Mouse (Mus musculus) MEL (cell line): Measurements from ENCODE around the gene Itsn1.

Experiments used
- BHLHE40 ChIP-seq: IDR thresholded peaks from 2 replicates; pipeline ENCODE4 v1.6.1; 2012; ENCODE audit warnings: low read depth, mild to moderate bottlenecking, inconsistent platforms, low read length, improper control_type of control experiment, borderline replicate concordance
- CTCF ChIP-seq, 3 experiments: IDR thresholded peaks in 2 of 3; conservative IDR thresholded peaks in 1 of 3; 2 replicates each; pipeline ENCODE4 v1.5.1; 2011 to 2012; ENCODE audit warnings: low read length in 3 of 3, low read depth in 2 of 3, mild to moderate bottlenecking in 2 of 3, improper control_type of control experiment in 1 of 3, inconsistent platforms in 1 of 3, mixed read lengths in 1 of 3, moderate library complexity in 1 of 3; ENCODE audit not compliant: control insufficient read depth in 1 of 3, insufficient read depth in 1 of 3, poor library complexity in 1 of 3, severe bottlenecking in 1 of 3
- E2F4 ChIP-seq: IDR thresholded peaks from 2 replicates; pipeline ENCODE4 v1.6.1; 2011; ENCODE audit warnings: low read depth, low read length, improper control_type of control experiment, borderline replicate concordance
- EP300 ChIP-seq, 2 experiments: IDR thresholded peaks; 2 replicates each; pipeline ENCODE4 v1.6.1; 2011; ENCODE audit warnings: improper control_type of control experiment in 2 of 2, low read length in 2 of 2, low read depth in 1 of 2, mild to moderate bottlenecking in 1 of 2
- GATA1 ChIP-seq: IDR thresholded peaks from 2 replicates; pipeline ENCODE4 v1.6.1; 2011; ENCODE audit warnings: low read depth, low read length, improper control_type of control experiment
- MAZ ChIP-seq: IDR thresholded peaks from 2 replicates; pipeline ENCODE4 v1.6.1; 2012; ENCODE audit warnings: low read depth, mild to moderate bottlenecking, inconsistent platforms, low read length, improper control_type of control experiment
- MYC ChIP-seq: IDR thresholded peaks from 2 replicates; pipeline ENCODE4 v1.6.1; 2011; ENCODE audit warnings: low read depth, mild to moderate bottlenecking, low read length, improper control_type of control experiment, moderate library complexity
- SIN3A ChIP-seq: IDR thresholded peaks from 2 replicates; pipeline ENCODE4 v1.6.1; 2012; ENCODE audit warnings: low read length, improper control_type of control experiment, inconsistent platforms
- TCF12 ChIP-seq: IDR thresholded peaks from 2 replicates; pipeline ENCODE4 v1.6.1; 2014; ENCODE audit warnings: low read depth, mild to moderate bottlenecking, inconsistent platforms, low read length, improper control_type of control experiment, moderate library complexity
- UBTF ChIP-seq: IDR thresholded peaks from 2 replicates; pipeline ENCODE4 v1.6.1; 2012; ENCODE audit warnings: low read depth, mild to moderate bottlenecking, inconsistent platforms, low read length, improper control_type of control experiment, moderate library complexity, borderline replicate concordance; ENCODE audit not compliant: insufficient read depth
- USF1 ChIP-seq: IDR thresholded peaks from 2 replicates; pipeline ENCODE4 v1.6.1; 2014; ENCODE audit warnings: low read depth, mild to moderate bottlenecking, inconsistent platforms, low read length, improper control_type of control experiment, moderate library complexity
- ZKSCAN1 ChIP-seq: IDR thresholded peaks from 2 replicates; pipeline ENCODE4 v1.6.1; 2012; ENCODE audit warnings: low read depth, mild to moderate bottlenecking, inconsistent platforms, low read length, improper control_type of control experiment, moderate library complexity
- ZMIZ1 ChIP-seq: IDR thresholded peaks from 2 replicates; pipeline ENCODE4 v1.6.1; 2012; ENCODE audit warnings: low read depth, mild to moderate bottlenecking, inconsistent platforms, low read length, improper control_type of control experiment, moderate library complexity

DNA sequence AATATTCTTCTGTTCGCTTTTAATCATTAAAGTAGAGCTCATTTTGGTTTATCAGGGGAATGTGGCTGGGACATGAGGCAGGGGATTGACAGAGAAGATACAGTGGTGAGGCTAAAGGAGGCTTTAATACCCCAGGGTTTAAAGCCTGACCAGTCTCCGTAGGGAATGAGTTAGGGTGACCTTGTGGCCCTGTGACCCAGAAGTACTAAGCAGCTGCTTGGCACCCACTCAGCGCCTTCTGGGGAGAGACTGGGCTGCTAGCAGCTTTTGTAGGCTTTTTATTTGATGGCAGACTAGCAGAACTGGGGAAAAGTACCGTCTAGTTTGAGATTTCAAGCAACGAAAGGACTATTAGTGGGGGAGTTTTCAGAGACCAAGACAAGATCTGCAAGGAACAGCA, 209.1 kb downstream of the Itsn1 start:
- TF ChIP-seq UBTF (no peak), CTCF (IDR thresholded peaks at IDR 0.05 in 2 of 3, conservative IDR thresholded peaks at IDR 0.05 in 1 of 3; ENCODE audit: control insufficient read depth in 1 of 3, insufficient read depth in 1 of 3, low read depth in 2 of 3, low read length in 3 of 3, poor library complexity in 1 of 3, severe bottlenecking in 1 of 3) (no peak), SIN3A (no peak), MAZ (no peak), TCF12 (no peak), MYC (no peak), EP300 (IDR thresholded peaks at IDR 0.05; ENCODE audit: low read depth in 1 of 2, low read length in 2 of 2) (no peak), ZMIZ1 (no peak), ZKSCAN1 (no peak), USF1 (no peak), GATA1 (no peak), BHLHE40 (no peak), E2F4 (no peak)
